Mouse (Mus musculus) heart, embryonic 11.5 days (tissue): ENCODE measurements at regions not wholly inside any gene's neighbourhood (a gene's known extent, or its start where the extent isn't known, plus 50 kb on each side); places are given as distances from the start of the nearest gene placed in this dataset.

ENCODE experiments used
- ATAC-seq: fragments of 200-750 bp; cut with Nextera tagmentation; replicated peaks from 2 replicates; pipeline ENCODE4 v1.8.0; 2017; ENCODE audit warnings: moderate library complexity; ENCODE audit not compliant: insufficient number of reproducible peaks, low FRiP score, low TSS enrichment
- H3K27ac ChIP-seq: fragments of 300-500 bp; sonication (generic); 2 replicates; pipeline ENCODE4 v1.5.1; 2014; ENCODE audit warnings: mild to moderate bottlenecking, low read depth, low read length
- H3K27me3 ChIP-seq: fragments of 300-500 bp; sonication (generic); 2 replicates; pipeline ENCODE4 v1.6.1; 2014; ENCODE audit warnings: mild to moderate bottlenecking, low read length, mixed read lengths; ENCODE audit not compliant: control insufficient read depth, insufficient read depth
- H3K36me3 ChIP-seq: fragments of 300-500 bp; sonication (generic); 2 replicates; pipeline ENCODE4 v1.6.1; 2014; ENCODE audit warnings: mild to moderate bottlenecking, low read length, moderate library complexity, mixed read lengths; ENCODE audit not compliant: control insufficient read depth, insufficient read depth
- H3K4me1 ChIP-seq: fragments of 300-500 bp; sonication (generic); 2 replicates; pipeline ENCODE4 v1.6.1; 2014; ENCODE audit warnings: low read length; ENCODE audit not compliant: control insufficient read depth, insufficient read depth
- H3K4me2 ChIP-seq: fragments of 300-500 bp; sonication (generic); 2 replicates; pipeline ENCODE4 v1.6.1; 2014; ENCODE audit warnings: mild to moderate bottlenecking, moderate library complexity
- H3K4me3 ChIP-seq: fragments of 300-500 bp; sonication (generic); 2 replicates; pipeline ENCODE4 v1.5.1; 2014; ENCODE audit warnings: low read depth, low read length
- H3K9ac ChIP-seq: fragments of 300-500 bp; sonication (generic); 2 replicates; pipeline ENCODE4 v1.6.1; 2014; ENCODE audit warnings: mild to moderate bottlenecking, low read depth, low read length, moderate library complexity
- H3K9me3 ChIP-seq: fragments of 300-500 bp; sonication (generic); replicated peaks from 2 replicates; pipeline ENCODE4 v1.6.1; 2016; ENCODE audit warnings: low read length; ENCODE audit not compliant: control insufficient read depth
- WGBS: fragments of 180-500 bp; shearing (Covaris S2); extraction: QIAGEN DNeasy Blood & Tissue Kit; methylation state at CpG from one replicate; pipeline ENCODE4 v1.1.7; 2014; ENCODE audit not compliant: insufficient replicate concordance; 5-methylcytosine and 5-hydroxymethylcytosine counted together

DNA sequence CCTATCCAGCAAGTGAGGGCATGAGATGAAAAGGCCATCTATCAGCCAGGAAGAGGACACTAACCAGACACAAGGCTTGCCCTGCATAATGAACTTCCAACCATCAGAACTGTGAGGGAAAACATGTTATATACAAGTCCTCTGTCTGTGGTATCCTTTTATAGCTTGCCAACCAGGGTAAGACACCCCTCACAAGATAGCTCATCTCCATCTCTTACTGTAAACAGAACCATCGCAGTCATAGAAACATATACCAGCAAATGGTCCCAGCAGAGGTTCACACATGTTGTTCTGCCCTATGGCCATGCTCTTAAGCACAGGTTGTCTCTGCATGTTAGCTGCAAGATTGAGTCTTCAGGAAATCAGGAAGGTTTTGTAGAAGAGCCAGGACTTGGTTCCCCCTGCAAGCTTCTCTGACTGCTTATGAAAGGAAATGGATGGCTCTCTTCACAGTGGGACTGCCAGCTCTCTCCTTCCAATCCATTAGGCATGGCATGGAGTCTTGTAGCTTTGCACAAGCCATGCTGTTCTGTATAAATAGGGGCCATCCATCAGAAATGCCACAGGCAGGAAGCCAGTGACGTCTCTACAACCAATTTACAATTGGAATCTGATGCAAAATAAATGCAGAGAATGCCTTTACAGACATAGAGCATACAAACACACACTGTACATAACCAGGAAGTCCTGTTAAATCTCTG is 1514.0 kb upstream of the Lrrc6 start:
- no peak overlapping the region for H3K4me3 ChIP-seq
- H3K9me3 ChIP-seq: no peaks in the 10 kb centered on the region
- 63% methylated on average over 2 of the region's 2 CpGs for WGBS

DNA sequence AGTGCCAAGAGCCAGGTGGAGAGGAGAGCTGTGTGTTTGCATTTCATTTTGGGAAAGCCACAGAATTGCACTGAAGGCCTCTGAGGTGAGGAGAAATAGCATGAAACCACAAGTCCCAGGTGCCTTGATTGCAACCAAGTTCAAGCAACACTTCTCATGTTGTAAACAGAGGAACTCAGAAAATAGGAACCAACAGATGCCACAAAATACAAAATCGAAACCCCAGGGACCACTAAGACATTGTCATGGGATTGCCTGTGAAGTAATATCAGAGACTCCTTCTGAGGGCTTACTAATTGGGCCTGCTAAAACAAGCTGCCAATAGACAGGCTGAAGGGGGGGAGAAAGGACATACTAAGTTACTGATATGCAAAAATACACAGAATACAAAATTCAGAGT is 1510.5 kb upstream of the Lrrc6 start:
- Histone ChIP-seq H3K27me3 (no peaks in the 10 kb centered on the region), H3K4me2 (no peak overlapping the region), H3K4me1 (no peaks in the 10 kb centered on the region), H3K27ac (no peak overlapping the region), H3K4me3 (no peak overlapping the region), H3K9me3 (no peaks in the 10 kb centered on the region), H3K9ac (no peak overlapping the region), H3K36me3 (no peaks in the 10 kb centered on the region)
- 60% methylated on average over 1 of the region's 1 CpGs for WGBS
- no peak for ATAC-seq

More for the DNA sequence above, 1514.0 kb upstream of the Lrrc6 start:
- Histone ChIP-seq H3K27ac (no peak overlapping the region), H3K4me2 (no peak overlapping the region), H3K9ac (no peak overlapping the region), H3K36me3 (no peaks in the 10 kb centered on the region), H3K4me1 (no peaks in the 10 kb centered on the region), H3K27me3 (no peaks in the 10 kb centered on the region)
- no peak for ATAC-seq

DNA sequence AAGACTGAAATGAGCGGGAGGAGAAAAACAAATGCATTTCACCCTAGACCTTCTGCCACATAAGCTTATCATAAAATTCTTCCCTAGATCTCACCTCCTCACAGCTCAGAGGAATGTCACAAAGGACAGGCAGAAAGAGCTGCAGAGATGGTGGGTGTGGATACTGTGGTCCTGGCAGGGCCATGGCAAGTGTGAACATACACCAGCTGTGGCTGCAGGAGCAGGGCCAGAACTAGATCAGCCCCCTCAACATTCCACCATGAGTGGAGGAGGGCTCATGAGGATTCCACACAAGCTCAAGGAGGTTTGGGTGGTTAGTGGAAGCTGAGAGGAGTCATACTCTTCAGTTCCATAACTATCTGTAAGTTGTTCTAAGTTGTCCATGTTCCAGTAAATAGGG is 1509.5 kb upstream of the Lrrc6 start:
- Histone ChIP-seq H3K9me3 (no peaks in the 10 kb centered on the region), H3K9ac (no peak overlapping the region), H3K27me3 (no peaks in the 10 kb centered on the region), H3K4me1 (no peaks in the 10 kb centered on the region), H3K4me2 (no peak overlapping the region), H3K36me3 (no peaks in the 10 kb centered on the region), H3K4me3 (no peak overlapping the region), H3K27ac (no peak overlapping the region)
- WGBS: 82% methylated on average over 1 of the region's 1 CpGs
- ATAC-seq: no peak

DNA sequence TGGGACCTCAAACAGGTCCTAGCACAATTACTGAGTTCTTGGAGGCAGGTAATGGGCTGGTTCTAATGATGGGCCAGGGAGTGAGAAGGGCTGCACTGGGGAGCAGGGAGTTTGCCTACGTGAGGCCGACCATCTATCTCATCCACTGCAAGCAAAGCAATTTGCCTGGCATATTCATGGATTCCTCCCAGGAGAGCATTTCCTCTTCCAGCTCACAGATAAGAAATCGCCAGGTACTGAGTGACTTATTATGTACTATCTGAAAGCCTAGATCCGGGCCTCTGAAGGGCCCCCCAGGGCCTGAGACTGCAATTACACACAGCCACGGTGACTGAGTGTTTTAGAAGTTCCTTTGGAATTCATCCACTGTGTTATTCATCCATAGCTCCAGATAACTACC is 1504.1 kb upstream of the Lrrc6 start:
- Histone ChIP-seq H3K36me3 (no peaks in the 10 kb centered on the region), H3K9me3 (no peaks in the 10 kb centered on the region), H3K4me1 (no peaks in the 10 kb centered on the region), H3K4me2 (no peak overlapping the region), H3K27me3 (no peaks in the 10 kb centered on the region), H3K4me3 (no peak overlapping the region), H3K9ac (no peak overlapping the region), H3K27ac (no peak overlapping the region)
- WGBS: 44% methylated on average over 5 of the region's 5 CpGs
- ATAC-seq: no peak

DNA sequence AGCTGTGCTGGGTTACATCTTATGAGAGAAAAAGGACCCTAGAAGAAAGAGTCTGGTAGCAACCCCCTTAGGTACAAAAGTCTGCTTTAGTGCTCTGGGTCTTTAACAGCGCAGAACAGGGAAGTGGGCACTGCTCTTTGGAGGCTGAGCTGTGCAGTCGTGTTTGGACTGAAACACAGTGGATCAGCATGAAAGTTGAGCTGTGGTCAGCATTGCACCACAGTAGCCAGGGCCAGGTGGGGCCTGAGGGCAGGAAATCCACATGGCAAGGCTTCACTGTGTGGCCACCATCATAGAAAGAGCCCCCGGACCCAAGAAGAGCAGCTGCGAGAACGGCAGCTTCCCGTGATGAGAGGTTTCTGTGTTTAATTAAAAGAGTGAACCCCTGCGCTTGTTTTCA is 1495.8 kb upstream of the Lrrc6 start:
- H3K4me1 ChIP-seq: no peaks in the 10 kb centered on the region
- no peak overlapping the region for H3K4me3 ChIP-seq
- no peak overlapping the region for H3K4me2 ChIP-seq
- no peaks in the 10 kb centered on the region for H3K36me3 ChIP-seq
- no peak overlapping the region for H3K27ac ChIP-seq
- H3K9ac ChIP-seq: no peak overlapping the region
- WGBS: 75% methylated on average over 7 of the region's 7 CpGs
- no peak for ATAC-seq
- H3K9me3 ChIP-seq: no peaks in the 10 kb centered on the region
- H3K27me3 ChIP-seq: no peaks in the 10 kb centered on the region

DNA sequence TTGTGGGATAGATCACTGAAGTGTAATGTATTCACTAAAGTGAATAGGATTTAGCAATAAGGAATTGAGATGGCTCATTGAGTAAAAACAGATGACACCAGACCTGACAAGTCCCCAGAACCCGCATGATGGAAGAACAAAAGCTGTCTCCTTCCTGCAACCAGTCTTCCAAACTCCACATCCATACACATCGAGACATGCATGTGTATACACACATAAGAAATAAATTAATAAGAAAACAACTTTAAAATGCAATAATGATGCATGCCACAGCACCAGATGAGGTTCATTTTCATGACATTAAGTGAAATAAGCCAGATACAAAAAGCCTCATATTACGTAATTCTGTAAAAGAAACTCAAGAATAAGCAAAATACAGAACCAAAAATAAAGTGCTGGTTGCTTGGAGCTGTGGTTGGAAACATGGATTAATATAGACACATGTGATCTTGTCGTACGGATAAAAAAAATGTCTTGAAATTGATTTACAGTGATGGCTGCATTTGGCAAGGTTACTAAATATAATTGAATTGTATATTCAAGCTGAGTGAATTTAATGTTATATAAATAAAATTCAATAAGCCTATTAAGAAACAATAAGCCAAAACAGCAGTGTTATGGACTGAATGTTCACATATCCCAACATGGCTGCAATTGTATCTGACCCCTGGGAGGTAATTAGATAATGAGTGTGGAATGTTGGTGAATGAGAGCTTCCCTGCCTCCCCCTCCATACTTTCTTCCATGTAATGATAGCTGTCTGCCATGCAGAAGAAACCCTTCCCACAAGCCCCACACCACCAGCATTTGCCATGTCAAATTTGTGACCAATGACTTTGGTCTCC is 1488.9 kb upstream of the Lrrc6 start:
- no peak for ATAC-seq
- Histone ChIP-seq H3K4me3 (no peak overlapping the region), H3K36me3 (no peaks in the 10 kb centered on the region), H3K9ac (no peak overlapping the region), H3K4me1 (no peaks in the 10 kb centered on the region), H3K4me2 (no peak overlapping the region), H3K27ac (no peak overlapping the region), H3K9me3 (no peaks in the 10 kb centered on the region), H3K27me3 (no peaks in the 10 kb centered on the region)
- WGBS: 79% methylated on average over 5 of the region's 5 CpGs

DNA sequence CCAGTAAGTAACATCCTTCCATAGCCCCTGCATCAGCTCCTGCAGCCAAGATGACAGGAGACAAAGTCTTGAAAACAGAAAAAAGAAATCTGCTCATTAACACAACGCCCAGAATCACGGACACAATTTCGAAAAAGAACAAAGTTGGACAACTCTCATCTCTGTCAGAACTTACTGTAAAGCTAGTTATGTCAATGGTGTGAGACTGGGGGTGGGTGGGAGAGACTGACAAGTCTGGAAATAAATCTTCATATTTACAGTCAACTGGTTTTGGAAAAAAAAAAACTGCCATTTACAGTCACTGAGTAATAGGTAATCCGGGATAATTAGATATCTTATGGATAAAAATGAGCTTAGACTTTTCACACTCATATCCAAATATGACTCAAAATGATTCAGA is 1487.2 kb upstream of the Lrrc6 start:
- Histone ChIP-seq H3K27me3 (no peaks in the 10 kb centered on the region), H3K4me1 (no peaks in the 10 kb centered on the region), H3K9ac (no peak overlapping the region), H3K9me3 (no peaks in the 10 kb centered on the region), H3K27ac (no peak overlapping the region), H3K4me2 (no peak overlapping the region), H3K36me3 (no peaks in the 10 kb centered on the region), H3K4me3 (no peak overlapping the region)
- WGBS: 89% methylated on average over 4 of the region's 4 CpGs
- no peak for ATAC-seq

DNA sequence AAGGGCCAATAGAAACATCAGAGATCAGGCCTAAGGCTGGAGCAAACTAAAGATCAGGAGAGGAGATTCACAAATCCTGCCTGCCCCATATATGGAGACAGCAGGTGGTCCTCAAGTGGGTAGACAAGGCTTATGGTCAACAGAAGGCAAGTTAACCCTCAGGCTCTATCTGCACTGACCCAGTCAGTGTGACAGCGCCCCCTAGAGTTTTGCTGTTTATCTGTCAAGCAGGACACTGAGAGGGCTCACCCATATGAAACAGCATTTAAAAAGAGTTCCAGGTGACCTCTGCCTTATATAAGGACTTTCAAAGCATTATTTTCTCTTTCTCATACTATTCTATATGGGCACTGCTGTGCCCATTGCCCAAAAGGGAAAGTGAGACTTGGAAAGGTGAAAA is 1482.5 kb upstream of the Lrrc6 start:
- Histone ChIP-seq H3K4me2 (no peak overlapping the region), H3K4me3 (no peak overlapping the region), H3K4me1 (no peaks in the 10 kb centered on the region), H3K9me3 (no peaks in the 10 kb centered on the region), H3K27ac (no peak overlapping the region), H3K27me3 (no peaks in the 10 kb centered on the region), H3K36me3 (no peaks in the 10 kb centered on the region), H3K9ac (no peak overlapping the region)
- 19% methylated on average over 1 of the region's 1 CpGs for WGBS
- no peak for ATAC-seq

DNA sequence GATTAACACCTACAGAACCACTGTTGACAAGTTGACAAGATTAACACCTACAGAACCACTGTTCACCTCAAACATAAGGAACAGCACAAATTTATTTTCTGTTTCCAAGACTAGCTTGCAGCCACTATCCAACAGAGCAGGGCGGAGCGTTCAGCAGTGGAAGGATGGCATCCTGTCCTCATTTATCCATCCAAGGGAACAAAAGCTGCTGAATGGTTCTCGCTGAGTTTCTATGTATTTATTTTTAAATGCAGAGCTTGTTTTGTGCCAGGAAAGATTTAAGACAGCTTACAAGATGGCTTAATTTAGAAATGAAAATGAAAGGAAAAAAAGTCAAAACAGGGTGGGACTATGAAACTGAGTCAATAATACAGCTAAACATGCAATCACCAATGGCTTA is 1481.2 kb upstream of the Lrrc6 start:
- H3K9me3 ChIP-seq: no peaks in the 10 kb centered on the region
- no peaks in the 10 kb centered on the region for H3K36me3 ChIP-seq
- H3K27me3 ChIP-seq: no peaks in the 10 kb centered on the region
- H3K4me1 ChIP-seq: no peaks in the 10 kb centered on the region
- H3K9ac ChIP-seq: no peak overlapping the region
- H3K4me2 ChIP-seq: no peak overlapping the region
- no peak overlapping the region for H3K27ac ChIP-seq
- H3K4me3 ChIP-seq: no peak overlapping the region
- WGBS: 78% methylated on average over 3 of the region's 3 CpGs
- ATAC-seq: no peak
